Mouse (Mus musculus): Measurements from ENCODE around the gene Raet1e. TPM values are rescaled to one million over a fixed set of nuclear protein-coding genes. Genes with fewer than 3 reads are reported as not detected.
"Not testable (repeated sequence)": the region's sequence is repeated elsewhere in the genome, so short reads cannot be mapped to it uniquely, and the experiment has no call there.

Gene Raet1e
- total and polyA plus RNA-seq, 3 experiments, result 0.64 to 1.2 (median 0.85) TPM

GRCm38 (mm10) chr10:22396680-22397079 lies 238.3 kb downstream of the Raet1e start:
- H3K4me2 ChIP-seq (ENCODE audit: insufficient read depth, low read depth, poor library complexity, severe bottlenecking), result not testable (repeated sequence)

DNA sequence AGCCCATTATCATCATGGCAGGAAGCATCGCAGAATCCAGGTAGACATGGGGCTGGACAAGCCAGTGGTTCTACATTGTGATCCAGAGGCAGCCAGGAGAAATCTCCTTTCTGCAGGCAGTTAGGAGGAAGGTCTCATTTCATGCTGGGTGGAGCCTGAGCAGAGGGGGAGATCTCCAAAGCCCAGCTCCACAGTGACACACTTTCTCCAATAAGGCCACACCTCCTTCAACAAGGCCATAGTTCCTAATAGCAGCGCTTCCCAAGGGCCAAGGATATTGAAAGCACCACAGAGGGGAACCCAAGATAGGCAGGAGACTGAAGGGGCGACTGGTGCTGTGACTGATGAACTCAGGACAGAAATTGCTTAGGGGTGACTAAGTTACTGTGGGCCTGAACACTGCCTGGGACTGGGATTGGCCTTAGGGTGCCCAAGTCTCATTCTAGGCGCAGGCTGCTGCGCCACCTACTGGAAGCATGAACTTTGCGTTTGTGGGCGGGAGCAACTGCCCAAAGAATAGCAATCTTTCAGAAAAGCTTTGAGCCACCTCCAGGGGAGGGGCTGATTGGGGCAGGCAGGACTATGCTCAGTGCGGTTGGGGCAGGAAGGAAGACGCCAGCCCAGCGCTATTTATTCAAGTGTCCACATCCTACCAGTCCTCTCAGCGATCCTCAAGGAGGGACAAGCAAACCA lies 244.0 kb downstream of the Raet1e start:
- H3K27me3 ChIP-seq (replicated peaks); H3K79me2 ChIP-seq (replicated peaks; ENCODE audit: control insufficient read depth, extremely low read depth, insufficient read depth, poor library complexity, severe bottlenecking); H3K4me1 ChIP-seq (ENCODE audit: control insufficient read depth in 1 of 2, insufficient read depth in 2 of 2); H3K9me3 ChIP-seq (replicated peaks; ENCODE audit: low read length); H3K4me2 ChIP-seq (ENCODE audit: insufficient read depth, low read depth, poor library complexity, severe bottlenecking); H3K27ac ChIP-seq (ENCODE audit: insufficient read depth, low read depth); H3K36me3 ChIP-seq (replicated peaks in 1 of 2; ENCODE audit: control insufficient read depth in 1 of 2, insufficient read depth in 1 of 2, low read length in 1 of 2); H3K9ac ChIP-seq (ENCODE audit: insufficient read depth, low read depth); dilution Hi-C loops (cut with MboI; ENCODE audit: extremely low pct_ligation_motif_present, extremely low pct_unique_long_range_greater_than_20kb, low sequenced_read_pairs); in situ Hi-C loops (cut with MboI; ENCODE audit: low pct_ligation_motif_present, low pct_unique_long_range_greater_than_20kb, low sequenced_read_pairs); H3K4me3 ChIP-seq (replicated peaks in 1 of 3; ENCODE audit: low read depth in 2 of 3, low read length in 2 of 3, poor library complexity in 1 of 3): not testable (repeated sequence)
- TF ChIP-seq SMC3 (IDR thresholded peaks at IDR 0.05; ENCODE audit: low read depth, low read length), result peak; percentile 56
- TF ChIP-seq RAD21 (IDR thresholded peaks at IDR 0.05; ENCODE audit: low read depth, low read length), result peak; percentile 60
- TF ChIP-seq CTCF (conservative IDR thresholded peaks at IDR 0.05 in 1 of 2, IDR thresholded peaks at IDR 0.05 in 1 of 2; ENCODE audit: low read depth in 2 of 2, low read length in 2 of 2), result peak in 1 of 2 experiments; percentile 62; a peak in 2 of 4 replicates
- DNase-seq (ENCODE audit: extremely low read depth), result peak; percentile 66

More at GRCm38 (mm10) chr10:22396680-22397079, 238.3 kb downstream of the Raet1e start:
- dilution Hi-C loops (cut with MboI; ENCODE audit: extremely low pct_ligation_motif_present, extremely low pct_unique_long_range_greater_than_20kb, low sequenced_read_pairs); H3K4me3 ChIP-seq (replicated peaks in 1 of 3; ENCODE audit: low read depth in 2 of 3, low read length in 2 of 3, poor library complexity in 1 of 3); in situ Hi-C loops (cut with MboI; ENCODE audit: low pct_ligation_motif_present, low pct_unique_long_range_greater_than_20kb, low sequenced_read_pairs); H3K27me3 ChIP-seq (replicated peaks); H3K4me1 ChIP-seq (ENCODE audit: control insufficient read depth in 1 of 2, insufficient read depth in 2 of 2); DNase-seq (ENCODE audit: extremely low read depth); H3K27ac ChIP-seq (ENCODE audit: insufficient read depth, low read depth); H3K9me3 ChIP-seq (replicated peaks; ENCODE audit: low read length); H3K9ac ChIP-seq (ENCODE audit: insufficient read depth, low read depth); H3K36me3 ChIP-seq (replicated peaks in 1 of 2; ENCODE audit: control insufficient read depth in 1 of 2, insufficient read depth in 1 of 2, low read length in 1 of 2); H3K79me2 ChIP-seq (replicated peaks; ENCODE audit: control insufficient read depth, extremely low read depth, insufficient read depth, poor library complexity, severe bottlenecking): not testable (repeated sequence)

DNA sequence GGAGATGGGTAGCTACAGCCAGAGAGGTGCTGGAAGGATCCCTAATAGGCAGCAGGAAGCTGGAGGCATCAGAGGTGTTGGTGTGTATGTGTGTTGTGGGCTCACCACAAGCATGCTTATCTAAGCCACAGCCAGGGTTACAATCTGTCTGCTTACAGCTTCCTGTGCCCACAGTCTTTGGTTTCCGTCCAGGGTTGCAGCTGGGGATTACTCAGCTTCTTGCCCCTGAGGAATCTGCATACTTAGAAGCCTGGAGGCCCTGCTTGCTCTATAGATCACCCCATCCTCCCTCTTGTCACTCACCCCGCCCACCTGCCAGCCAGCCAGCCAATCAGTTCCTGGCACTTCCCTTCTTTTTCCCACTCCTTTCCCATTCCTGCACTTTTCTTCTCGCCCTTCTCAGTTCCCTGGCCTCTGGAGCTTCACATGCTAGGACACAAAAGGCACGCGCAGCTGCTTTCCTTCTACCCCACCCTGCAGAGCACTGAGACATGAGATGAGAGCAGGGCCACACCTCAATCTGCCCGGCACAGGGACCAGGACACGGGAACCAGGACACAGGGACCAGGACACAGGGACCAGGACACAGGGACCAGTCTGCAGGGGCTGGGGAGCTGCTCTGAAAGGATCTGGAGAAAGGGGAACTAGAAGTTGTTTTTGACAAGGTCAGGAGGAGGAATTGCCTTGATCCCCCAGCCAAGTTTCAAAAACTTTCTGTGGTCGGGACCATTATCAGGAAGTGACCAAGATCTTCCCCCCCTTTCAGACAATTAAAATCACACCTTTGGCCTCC lies 255.5 kb downstream of the Raet1e start:
- H3K27me3 ChIP-seq (replicated peaks); H3K27ac ChIP-seq (ENCODE audit: insufficient read depth, low read depth); in situ Hi-C loops (cut with MboI; ENCODE audit: low pct_ligation_motif_present, low pct_unique_long_range_greater_than_20kb, low sequenced_read_pairs); H3K4me1 ChIP-seq (ENCODE audit: control insufficient read depth in 1 of 2, insufficient read depth in 2 of 2); dilution Hi-C loops (cut with MboI; ENCODE audit: extremely low pct_ligation_motif_present, extremely low pct_unique_long_range_greater_than_20kb, low sequenced_read_pairs); H3K4me2 ChIP-seq (ENCODE audit: insufficient read depth, low read depth, poor library complexity, severe bottlenecking); H3K36me3 ChIP-seq (replicated peaks in 1 of 2; ENCODE audit: control insufficient read depth in 1 of 2, insufficient read depth in 1 of 2, low read length in 1 of 2); H3K4me3 ChIP-seq (replicated peaks in 1 of 3; ENCODE audit: low read depth in 2 of 3, low read length in 2 of 3, poor library complexity in 1 of 3); H3K79me2 ChIP-seq (replicated peaks; ENCODE audit: control insufficient read depth, extremely low read depth, insufficient read depth, poor library complexity, severe bottlenecking); H3K9me3 ChIP-seq (replicated peaks; ENCODE audit: low read length); H3K9ac ChIP-seq (ENCODE audit: insufficient read depth, low read depth): not testable (repeated sequence)
- TF ChIP-seq ETS1 (conservative IDR thresholded peaks at IDR 0.05; ENCODE audit: low read depth, low read length), result 0 out of 2 replicates have a peak, but pooled peaks have one; percentile 18
- DNase-seq (ENCODE audit: extremely low read depth), result peak; percentile 78

Other genes with a start within 250 kb of the Raet1e start
- gene 4930444G20Rik, start 90.5 kb upstream of the Raet1e start, total RNA-seq (2012; rRNA removed), result not detected in 2 replicates
- gene 4930444G20Rik, start 90.5 kb upstream of the Raet1e start, total RNA-seq (2014; rRNA removed), result not detected in 2 replicates
- gene 4930444G20Rik, start 90.5 kb upstream of the Raet1e start, polyA plus RNA-seq (2012; ENCODE audit: insufficient read length, low read depth), result not detected in 2 replicates
- gene E030030I06Rik, start 9.3 kb upstream of the Raet1e start, total RNA-seq (2012; rRNA removed), result 6.8 and 7.5 TPM in 2 replicates
- gene E030030I06Rik, start 9.3 kb upstream of the Raet1e start, total RNA-seq (2014; rRNA removed), result 1.4 and 3.5 TPM in 2 replicates
- gene E030030I06Rik, start 9.3 kb upstream of the Raet1e start, polyA plus RNA-seq (2012; ENCODE audit: insufficient read length, low read depth), result 4.2 and 5.9 TPM in 2 replicates
- gene H60b, start within 50 bp of the Raet1e start, total RNA-seq (2012; rRNA removed), result not detected in 2 replicates
- not detected in 2 replicates for gene H60b, start within 50 bp of the Raet1e start, total RNA-seq (2014; rRNA removed)
- gene H60b, start within 50 bp of the Raet1e start, polyA plus RNA-seq (2012; ENCODE audit: insufficient read length, low read depth), result 0.25 TPM in 1 of 2 replicates, not detected in the other
- gene Raet1d, start 202.0 kb downstream of the Raet1e start, total RNA-seq (2012; rRNA removed), result 2.7 and 3.3 TPM in 2 replicates
- gene Raet1d, start 202.0 kb downstream of the Raet1e start, total RNA-seq (2014; rRNA removed), result 17.5 and 18.8 TPM in 2 replicates
- gene Raet1d, start 202.0 kb downstream of the Raet1e start, polyA plus RNA-seq (2012; ENCODE audit: insufficient read length, low read depth), result 14.9 and 15.3 TPM in 2 replicates

Measured in CH12.LX (cell line).